Mouse (Mus musculus) adrenal gland, postnatal 36 days (tissue): ENCODE results near the gene Smim5. TPM values are rescaled to one million over a fixed set of nuclear protein-coding genes. Genes with fewer than 3 reads are reported as not detected.

ENCODE experiments used
- DNase-seq, 2 experiments: peaks; one replicate each; pipeline ENCODE4 v3.0.0; 2021; ENCODE audit warnings: mixed read lengths in 1 of 2
- total RNA-seq, 2 experiments: library from RNA; stranded (reverse); gene quantifications; 2 replicates each; pipeline ENCODE4 v1.2.3; 2021

Gene Smim5
- total RNA-seq, 2 experiments from 2014 or later = 0.26 TPM; not detected in 1

DNA sequence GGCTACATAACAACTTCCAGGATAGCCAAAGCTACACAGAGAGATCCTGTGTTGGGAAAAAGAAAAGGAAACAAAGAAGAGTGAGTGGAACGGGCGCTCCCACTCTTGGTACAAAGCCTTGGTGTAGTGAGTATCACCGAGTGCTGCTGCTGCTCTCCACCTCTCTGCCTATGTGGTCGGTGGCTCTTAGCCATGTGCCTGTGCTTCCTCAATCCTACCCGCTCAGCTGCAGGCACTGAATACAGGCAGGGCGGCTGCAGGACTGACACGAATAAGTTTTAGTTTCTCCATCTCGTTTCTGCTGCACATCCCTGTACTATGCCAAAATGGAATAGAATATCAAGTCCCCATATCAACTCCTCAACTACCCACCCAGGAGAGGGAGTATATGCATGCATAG lies 29.3 kb downstream of the Smim5 start:
- no peak for DNase-seq

GRCm38 (mm10) chr11:115929818-115930217 lies 30.1 kb downstream of the Smim5 start:
- no peak for DNase-seq

DNA sequence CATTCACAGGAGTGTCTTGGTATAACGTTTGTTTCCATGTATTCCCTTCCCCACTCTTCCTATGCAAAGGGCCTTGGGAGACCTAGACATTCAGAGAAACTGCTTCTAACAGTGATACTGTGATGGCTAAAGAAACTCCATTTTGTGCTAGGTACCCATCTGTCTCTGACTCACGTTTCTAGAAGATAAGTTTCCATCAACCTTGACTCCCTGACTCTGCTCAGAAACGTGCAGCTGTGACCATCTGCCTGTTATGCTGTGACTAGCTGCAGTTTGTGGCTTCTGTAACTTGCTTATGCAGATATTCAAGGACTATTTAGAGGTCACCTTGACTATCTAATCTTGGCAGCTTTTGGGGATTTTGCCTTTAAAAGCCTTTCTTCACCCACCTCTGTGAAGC lies 31.5 kb downstream of the Smim5 start:
- no peak for DNase-seq

DNA sequence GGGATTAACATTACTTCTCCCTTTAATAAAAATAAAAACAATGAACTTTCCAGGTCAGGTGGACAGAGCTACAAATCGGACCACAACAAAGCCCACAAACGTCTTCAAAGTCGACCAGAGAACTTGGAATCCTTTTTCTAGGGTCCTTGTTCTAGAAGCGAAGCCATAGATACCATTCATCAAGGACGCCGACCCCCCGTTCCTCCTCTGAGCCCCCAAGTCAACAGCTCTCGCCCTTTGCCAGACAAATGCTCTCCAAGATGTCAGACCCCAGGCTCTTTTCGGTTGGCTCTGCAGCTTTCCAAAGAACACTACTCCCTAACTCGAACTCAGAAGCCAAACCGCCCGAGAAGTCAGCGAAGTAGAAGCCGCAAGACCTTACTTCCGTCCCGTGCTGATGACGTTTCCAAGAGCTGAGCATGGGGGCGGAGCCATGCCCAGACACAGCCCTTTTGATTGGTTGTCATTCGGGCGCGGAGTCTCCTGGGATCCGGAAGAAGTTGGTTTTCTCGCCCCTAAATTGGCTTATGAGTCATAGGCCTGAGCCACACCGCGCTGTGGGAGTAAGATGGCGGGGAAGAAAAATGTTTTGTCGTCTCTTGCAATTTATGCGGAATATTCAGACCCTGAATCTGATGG lies 33.5 kb downstream of the Smim5 start, which contains the start of the genes Sap30bp and Recql5:
Gene Sap30bp (plus strand): TSS at position 175 of the 639 bp plus-strand sequence.
Gene Recql5 (minus strand): TSS at position 370 of the 639 bp plus-strand sequence.
- peak; percentile 96 to 97 for DNase-seq

- no peak for DNase-seq
Measured at GRCm38 (mm10) chr11:115933747-115934110, 34.0 kb downstream of the Smim5 start.

DNA sequence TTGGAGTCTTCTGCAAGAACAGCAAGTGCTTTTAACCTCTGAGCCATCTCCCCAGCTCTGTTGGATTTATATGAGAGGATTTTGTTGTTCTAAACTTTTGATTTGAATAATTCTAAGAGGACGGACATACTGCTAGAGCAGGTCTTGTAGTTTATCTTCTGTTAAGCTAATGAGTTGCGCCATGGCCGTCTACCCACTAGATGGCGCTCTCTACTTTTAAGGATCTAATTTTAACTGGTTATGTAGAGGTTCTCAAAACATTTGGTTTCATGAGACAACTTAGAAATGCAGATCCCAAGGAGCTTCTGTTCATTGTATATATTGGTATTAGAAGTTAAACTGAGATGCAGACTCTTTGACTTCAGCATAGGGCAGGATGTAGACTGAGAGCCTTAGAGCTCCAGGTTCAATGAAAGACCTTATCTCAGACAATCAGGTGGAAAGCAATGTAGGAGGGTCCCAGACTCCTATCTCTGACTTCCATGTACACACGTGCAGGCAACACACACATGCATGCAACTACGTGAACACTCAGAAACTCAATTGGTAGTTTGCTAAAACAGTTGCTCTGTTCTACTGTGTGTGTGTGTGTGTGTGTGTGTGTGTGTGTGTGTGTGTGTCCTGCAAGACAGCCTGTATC lies 40.0 kb downstream of the Smim5 start:
- DNase-seq = peak; percentile 60 to 65

DNA sequence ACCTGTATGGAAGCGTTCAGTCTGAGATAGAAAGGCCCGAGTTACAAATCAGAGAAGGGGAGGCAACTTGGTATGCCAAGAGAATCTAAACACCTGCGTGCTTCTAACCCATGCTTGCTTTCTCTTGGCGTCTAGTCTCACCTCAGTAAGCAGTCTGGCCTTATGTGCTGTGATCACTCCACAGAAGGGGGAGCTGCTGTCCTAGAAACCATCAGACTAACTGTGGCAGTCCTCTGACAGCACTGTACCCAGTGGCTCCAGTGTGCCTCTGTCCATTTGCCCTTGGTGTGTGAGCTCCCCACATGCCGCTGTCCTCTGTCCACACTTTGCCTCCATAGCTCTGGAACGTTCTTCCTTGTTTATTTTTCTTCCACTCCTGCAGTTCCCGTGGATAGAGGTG lies 42.2 kb downstream of the Smim5 start:
- no peak for DNase-seq

DNA sequence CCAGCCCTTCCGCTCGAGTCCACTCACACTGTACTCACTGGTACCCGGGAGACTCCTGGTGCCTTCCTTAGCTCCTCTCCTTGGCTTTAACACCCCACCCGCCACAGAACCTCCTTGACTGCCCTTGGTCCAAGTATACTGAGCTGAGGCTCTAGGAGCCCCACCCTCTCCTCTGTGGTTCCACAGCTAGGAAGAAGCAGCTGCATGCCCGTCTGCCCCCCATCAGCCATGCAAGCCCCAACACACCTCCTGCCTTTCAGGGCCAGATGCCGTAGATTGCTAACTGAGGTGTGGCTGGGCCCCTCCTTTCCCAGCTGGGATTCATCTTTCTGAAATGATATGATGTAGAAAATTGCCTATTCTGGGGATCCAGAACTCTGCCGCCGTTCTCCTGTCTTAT lies 45.5 kb downstream of the Smim5 start:
- no peak for DNase-seq

GRCm38 (mm10) chr11:115946221-115946828 lies 46.6 kb downstream of the Smim5 start:
- DNase-seq = no peak

DNA sequence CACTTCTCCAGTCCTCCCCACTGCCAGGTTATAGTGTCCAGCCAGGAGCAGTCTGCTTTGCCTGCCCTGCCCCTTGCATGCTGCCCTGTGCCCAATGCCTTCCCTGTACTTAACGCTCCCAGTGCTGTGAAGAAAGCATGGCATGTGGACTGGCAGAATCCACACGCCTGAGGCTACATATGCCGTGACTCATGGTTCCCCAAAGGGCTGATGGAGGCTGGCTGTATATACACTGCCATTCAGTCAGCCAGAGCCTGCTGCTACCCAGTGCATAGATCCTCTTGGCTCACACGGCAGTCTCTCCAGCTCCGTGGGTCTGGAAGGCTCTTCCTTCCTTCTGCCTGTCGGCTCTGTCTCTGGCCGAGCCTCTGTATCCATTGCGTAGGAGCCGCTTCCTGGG lies 48.5 kb downstream of the Smim5 start:
- no peak for DNase-seq

DNA sequence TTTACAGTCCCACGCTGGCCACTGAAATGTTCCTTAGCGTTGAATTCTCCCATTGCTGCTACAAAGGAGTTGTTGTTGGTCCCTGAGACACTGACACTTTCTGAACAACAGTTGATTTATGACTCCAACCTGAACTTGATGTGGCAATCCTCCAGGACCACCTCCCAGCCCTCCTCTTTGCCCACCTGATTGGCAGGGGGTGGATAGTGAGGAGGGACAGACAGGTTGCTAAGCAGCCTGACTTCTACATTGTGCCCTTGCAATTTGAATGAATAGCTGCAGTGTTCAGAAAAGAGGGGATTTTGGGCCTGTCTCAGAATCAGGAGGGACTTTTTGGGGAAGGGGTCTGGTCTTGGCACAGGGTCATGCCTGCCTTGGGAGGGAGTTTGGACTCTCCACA lies 51.0 kb downstream of the Smim5 start:
- no peak for DNase-seq

- no peak for DNase-seq
Measured at GRCm38 (mm10) chr11:115954712-115955111, 54.9 kb downstream of the Smim5 start.

DNA sequence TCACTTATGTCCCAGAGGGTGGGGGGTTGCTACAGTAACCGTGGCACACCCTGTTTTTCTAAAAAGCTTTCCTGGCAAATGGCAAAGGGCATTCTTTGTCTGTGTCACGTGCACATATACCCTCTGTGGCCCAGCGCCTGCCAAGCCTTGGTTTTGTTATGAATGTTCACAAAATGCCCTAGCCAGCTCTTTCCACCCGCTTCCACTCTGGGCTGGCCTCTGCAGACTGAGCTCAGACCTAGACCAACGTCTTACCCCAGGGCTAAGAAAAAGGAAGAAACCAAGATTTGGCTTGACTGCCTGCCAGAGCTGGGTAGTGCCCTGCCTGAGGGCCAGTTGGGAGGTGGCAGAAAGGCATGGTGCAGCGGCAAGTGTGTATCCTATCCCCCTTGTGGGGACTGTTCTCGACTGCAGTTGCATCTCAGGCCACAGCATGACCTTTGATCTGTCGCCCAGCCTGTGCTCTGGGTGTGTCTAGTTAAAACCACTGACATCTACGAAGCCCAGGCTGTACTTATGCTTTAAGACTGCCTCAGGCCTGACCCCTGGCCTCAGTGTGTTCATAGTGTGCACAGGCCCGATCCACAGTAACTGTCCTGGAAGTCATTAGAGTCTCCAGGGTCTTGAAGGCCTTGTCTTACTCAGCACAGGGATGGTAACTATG lies 55.6 kb downstream of the Smim5 start:
- peak in 1 of 2 experiments; percentile 26 for DNase-seq

Other genes with a start within 250 kb of the Smim5 start
- gene Grb2, start 191.4 kb upstream of the Smim5 start, total RNA-seq = 100 to 1,000 TPM; 132 to 158 TPM
- 10 to 100 TPM; 74.6 to 95.5 TPM for gene Tmem94, start 134.5 kb upstream of the Smim5 start, total RNA-seq
- gene Caskin2, start 86.3 kb upstream of the Smim5 start, total RNA-seq = 10 to 100 TPM; 58.9 to 72.9 TPM
- gene Tsen54, start 85.2 kb upstream of the Smim5 start, total RNA-seq = 10 to 100 TPM; 17.1 to 21.4 TPM
- gene Llgl2, start 75.9 kb upstream of the Smim5 start, total RNA-seq = 10 to 100 TPM in 1 of 2 experiments, 1 to 10 TPM in 1; 4.9 to 10.9 TPM
- gene Myo15b, start 41.6 kb upstream of the Smim5 start, total RNA-seq = under 1 TPM; 0.20 TPM
- gene Smim6, start 12.1 kb downstream of the Smim5 start, total RNA-seq = not detected
- 10 to 100 TPM; 40.8 to 42.5 TPM for gene Sap30bp, start 33.3 kb downstream of the Smim5 start, total RNA-seq
- 10 to 100 TPM; 20.5 to 24.8 TPM for gene Recql5, start 33.5 kb downstream of the Smim5 start, total RNA-seq
- 1 to 10 TPM; 2.3 to 3.1 TPM for gene Itgb4, start 74.7 kb downstream of the Smim5 start, total RNA-seq
- gene Galk1, start 112.8 kb downstream of the Smim5 start, total RNA-seq = 10 to 100 TPM; 40.7 to 50.3 TPM
- 100 to 1,000 TPM; 347 to 353 TPM for gene H3f3b, start 128.0 kb downstream of the Smim5 start, total RNA-seq
- gene Unk, start 130.4 kb downstream of the Smim5 start, total RNA-seq = 10 to 100 TPM; 18.3 to 20.2 TPM
- under 1 TPM; 0.49 to 0.66 TPM for gene Unc13d, start 178.0 kb downstream of the Smim5 start, total RNA-seq
- 100 to 1,000 TPM; 157 to 178 TPM for gene Wbp2, start 187.0 kb downstream of the Smim5 start, total RNA-seq
- gene Trim47, start 227.2 kb downstream of the Smim5 start, total RNA-seq = 10 to 100 TPM; 14.7 to 23.0 TPM
- gene Trim65, start 231.2 kb downstream of the Smim5 start, total RNA-seq = 10 to 100 TPM in 1 of 2 experiments, 1 to 10 TPM in 1; 9.3 to 11.7 TPM
- 100 to 1,000 TPM in 1 of 2 experiments, 10 to 100 TPM in 1; 95.9 to 107 TPM for gene Mrpl38, start 238.9 kb downstream of the Smim5 start, total RNA-seq